Mouse (Mus musculus) midbrain, embryonic 14.5 days (tissue): ENCODE measurements around the gene Carmil1. TPM values are rescaled to one million over a fixed set of nuclear protein-coding genes. Genes with fewer than 3 reads are reported as not detected.

ENCODE experiments used
- ATAC-seq: fragments of 200-750 bp; cut with Nextera tagmentation; 2 replicates; pipeline ENCODE4 v1.8.0; 2017; ENCODE audit warnings: moderate number of reproducible peaks, moderate library complexity; ENCODE audit not compliant: low FRiP score, low TSS enrichment
- DNase-seq: peaks from one replicate; pipeline ENCODE4 v3.0.0-alpha.2; 2015
- H3K27ac ChIP-seq: fragments of 300-500 bp; sonication (generic); replicated peaks from 2 replicates; pipeline ENCODE4 v1.5.1; 2014; ENCODE audit warnings: mild to moderate bottlenecking, low read depth, low read length, moderate library complexity
- H3K27me3 ChIP-seq: fragments of 300-500 bp; sonication (generic); 2 replicates; pipeline ENCODE4 v1.6.1; 2014; ENCODE audit warnings: low read length, control low read depth, mixed read lengths; ENCODE audit not compliant: control insufficient read depth, insufficient read depth
- H3K36me3 ChIP-seq: fragments of 300-500 bp; sonication (generic); 2 replicates; pipeline ENCODE4 v1.6.1; 2014; ENCODE audit warnings: low read length, control low read depth; ENCODE audit not compliant: control insufficient read depth, insufficient read depth
- H3K4me1 ChIP-seq: fragments of 300-500 bp; sonication (generic); 2 replicates; pipeline ENCODE4 v1.6.1; 2014; ENCODE audit warnings: mild to moderate bottlenecking, antibody characterized with exemption, low read length, control low read depth; ENCODE audit not compliant: control insufficient read depth, insufficient read depth
- H3K4me2 ChIP-seq: fragments of 300-500 bp; sonication (generic); 2 replicates; pipeline ENCODE4 v1.6.1; 2014; ENCODE audit warnings: mild to moderate bottlenecking, low read length, moderate library complexity
- H3K4me3 ChIP-seq: fragments of 300-500 bp; sonication (generic); replicated peaks from 2 replicates; pipeline ENCODE4 v1.5.1; 2014; ENCODE audit warnings: low read depth, low read length
- H3K9ac ChIP-seq: fragments of 300-500 bp; sonication (generic); replicated peaks from 2 replicates; pipeline ENCODE4 v1.6.1; 2014; ENCODE audit warnings: mild to moderate bottlenecking, low read length, moderate library complexity
- H3K9me3 ChIP-seq: fragments of 300-500 bp; sonication (generic); 2 replicates; pipeline ENCODE4 v1.6.1; 2016; ENCODE audit warnings: low read length, control low read depth, mixed read lengths; ENCODE audit not compliant: control insufficient read depth
- WGBS: fragments of 180-500 bp; shearing (Covaris S2); extraction: QIAGEN DNeasy Blood & Tissue Kit; methylation state at CpG from one replicate; pipeline ENCODE4 v1.1.7; 2014; 5-methylcytosine and 5-hydroxymethylcytosine counted together
- polyA plus RNA-seq: library from polyadenylated mRNA; unstranded; fragments of >200 nt; fragmentation: Nextera tagmentation; extraction: Ambion mirVana; gene quantifications from 2 replicates; pipeline ENCODE4 v1.2.1, GENCODE M21; 2014

Gene Carmil1
- polyA plus RNA-seq, 1 experiment from 2014 or later = 32.3 TPM

GRCm38 (mm10) chr13:24018515-24018914 lies 262.1 kb downstream of the Carmil1 start:
- H3K4me2 ChIP-seq = no peak overlapping the region
- no peaks in the 10 kb centered on the region for H3K27me3 ChIP-seq
- H3K27ac ChIP-seq = no peak overlapping the region
- no peak overlapping the region for H3K4me3 ChIP-seq
- H3K9me3 ChIP-seq = no peaks in the 10 kb centered on the region
- DNase-seq (no peak), ATAC-seq (no peak)
- H3K9ac ChIP-seq = no peak overlapping the region
- no peaks in the 10 kb centered on the region; the same call in 1 of the 2 replicates for H3K36me3 ChIP-seq
- WGBS = 89% methylated on average over 4 of the region's 4 CpGs
- no peaks in the 10 kb centered on the region for H3K4me1 ChIP-seq

GRCm38 (mm10) chr13:24005528-24005927 lies 275.1 kb downstream of the Carmil1 start:
- Histone ChIP-seq H3K36me3 (no peaks in the 10 kb centered on the region), H3K27me3 (no peaks in the 10 kb centered on the region), H3K4me3 (no peak overlapping the region), H3K9me3 (no peaks in the 10 kb centered on the region), H3K4me2 (no peak overlapping the region), H3K4me1 (no peaks in the 10 kb centered on the region), H3K27ac (no peak overlapping the region), H3K9ac (no peak overlapping the region)
- WGBS = 90% methylated on average over 2 of the region's 2 CpGs
- no peak for ATAC-seq
- DNase-seq = no peak

GRCm38 (mm10) chr13:24001797-24002196 lies 278.8 kb downstream of the Carmil1 start:
- Histone ChIP-seq H3K27me3 (no peaks in the 10 kb centered on the region), H3K4me1 (no peaks in the 10 kb centered on the region), H3K36me3 (no peaks in the 10 kb centered on the region), H3K4me2 (no peak overlapping the region), H3K4me3 (no peak overlapping the region), H3K9ac (no peak overlapping the region), H3K27ac (no peak overlapping the region), H3K9me3 (no peaks in the 10 kb centered on the region)
- DNase-seq (no peak), ATAC-seq (no peak)
- WGBS = 69% methylated on average over 2 of the region's 2 CpGs

- Histone ChIP-seq H3K27ac (no peak overlapping the region), H3K27me3 (no peaks in the 10 kb centered on the region), H3K4me2 (no peak overlapping the region), H3K4me1 (no peaks in the 10 kb centered on the region), H3K4me3 (no peak overlapping the region), H3K9ac (no peak overlapping the region), H3K9me3 (no peaks in the 10 kb centered on the region), H3K36me3 (no peaks in the 10 kb centered on the region)
- ATAC-seq = no peak
- no peak for DNase-seq
- 77% methylated on average over 2 of the region's 2 CpGs for WGBS
Measured at GRCm38 (mm10) chr13:24001081-24001480, 279.5 kb downstream of the Carmil1 start.

- Histone ChIP-seq H3K9me3 (no peaks in the 10 kb centered on the region), H3K9ac (no peak overlapping the region), H3K4me3 (no peak overlapping the region), H3K27me3 (peaks cover 5% of the 10 kb centered on the region; the same call in 1 of the 2 replicates), H3K4me1 (no peaks in the 10 kb centered on the region), H3K36me3 (no peaks in the 10 kb centered on the region), H3K4me2 (no peak overlapping the region), H3K27ac (no peak overlapping the region)
- no peak for ATAC-seq
- DNase-seq = no peak
- WGBS = 78% methylated on average over 2 of the region's 2 CpGs
Measured at GRCm38 (mm10) chr13:23998826-23999225, 281.8 kb downstream of the Carmil1 start.

- H3K4me1 ChIP-seq = peaks cover 10% of the 10 kb centered on the region; the same call in 1 of the 2 replicates
- H3K4me2 ChIP-seq = no peak overlapping the region
- H3K27me3 ChIP-seq = peaks cover 18% of the 10 kb centered on the region; the same call in 1 of the 2 replicates
- ATAC-seq = no peak
- no peak overlapping the region for H3K9ac ChIP-seq
- no peaks in the 10 kb centered on the region for H3K9me3 ChIP-seq
- no peaks in the 10 kb centered on the region for H3K36me3 ChIP-seq
- no peak overlapping the region for H3K4me3 ChIP-seq
- DNase-seq = peak; percentile 16
- H3K27ac ChIP-seq = no peak overlapping the region
- 75% methylated on average over 3 of the region's 3 CpGs for WGBS
Measured at GRCm38 (mm10) chr13:23994756-23995155, 285.8 kb downstream of the Carmil1 start.

GRCm38 (mm10) chr13:23994024-23994423 lies 286.6 kb downstream of the Carmil1 start:
- DNase-seq (no peak), ATAC-seq (no peak)
- WGBS = 9% methylated on average over 9 of the region's 9 CpGs
- H3K27me3 ChIP-seq = peaks cover 18% of the 10 kb centered on the region; the same call in 1 of the 2 replicates
- H3K4me3 ChIP-seq = no peak overlapping the region
- H3K36me3 ChIP-seq = no peaks in the 10 kb centered on the region
- H3K4me2 ChIP-seq = no peak overlapping the region
- H3K27ac ChIP-seq = no peak overlapping the region
- H3K9me3 ChIP-seq = no peaks in the 10 kb centered on the region
- no peak overlapping the region for H3K9ac ChIP-seq
- H3K4me1 ChIP-seq = peaks cover 10% of the 10 kb centered on the region; the same call in 1 of the 2 replicates

GRCm38 (mm10) chr13:23990928-23991327 lies 289.7 kb downstream of the Carmil1 start, which contains the start of gene Scgn:
Gene Scgn (minus strand): TSS chr13:23991214.
- ATAC-seq = 0 out of 2 replicates have a peak, but pooled peaks have one; percentile 27

GRCm38 (mm10) chr13:23990451-23990850 lies 290.1 kb downstream of the Carmil1 start:
- 40% methylated on average over 5 of the region's 5 CpGs for WGBS
- Histone ChIP-seq H3K27ac (no peak overlapping the region), H3K4me1 (peaks cover 10% of the 10 kb centered on the region; the same call in 1 of the 2 replicates), H3K27me3 (peaks cover 18% of the 10 kb centered on the region; the same call in 1 of the 2 replicates), H3K9ac (no peak overlapping the region), H3K4me3 (peak overlapping the region; percentile 26), H3K9me3 (no peaks in the 10 kb centered on the region), H3K36me3 (no peaks in the 10 kb centered on the region), H3K4me2 (peak overlapping the region; percentile 72)
- ATAC-seq = no peak
- no peak for DNase-seq

More at GRCm38 (mm10) chr13:23990928-23991327, 289.7 kb downstream of the Carmil1 start, which contains the start of gene Scgn:
- WGBS = under 1% methylated on average over 20 of the region's 20 CpGs
- peak within 1 kb of the TSS; percentile 72 for H3K4me2 ChIP-seq
- H3K27me3 ChIP-seq = peaks cover 18% of the 10 kb centered on the region; the same call in 1 of the 2 replicates
- peak within 1 kb of the TSS; percentile 26 for H3K4me3 ChIP-seq
- H3K9me3 ChIP-seq = no peaks in the 10 kb centered on the region
- no peak within 1 kb of the TSS for H3K27ac ChIP-seq
- peaks cover 10% of the 10 kb centered on the region; the same call in 1 of the 2 replicates for H3K4me1 ChIP-seq
- peak; percentile 78 for DNase-seq
- H3K36me3 ChIP-seq = no peaks in the 10 kb centered on the region
- peak within 1 kb of the TSS; percentile 42; the same call in 1 of the 2 replicates for H3K9ac ChIP-seq
